Comparison of ENCODE assay signal across 8 mouse cellular contexts in genomic region chr11:119990658-119991337, GRCm38 (mm10). TPM values are rescaled to one million over a fixed set of nuclear protein-coding genes. Genes with fewer than 3 reads are reported as not detected.
DNase-seq lines count a peak whose midpoint lies in the region; ATAC-seq and TF ChIP-seq lines count a peak whose summit lies in the region.

No protein-coding gene starts in this region.

- no peak overlapping the region for H3K4me3 ChIP-seq in kidney, embryonic 15.5 days (replicated peaks)
- no peak overlapping the region for H3K4me3 ChIP-seq in embryonic facial prominence, embryonic 15.5 days (replicated peaks)
- no peak overlapping the region for H3K4me3 ChIP-seq in myocyte

- intact Hi-C loops in left cerebral cortex, postnatal 36 days (cut with DNase I): loop anchor here (1.0 to 10.0 kb wide), 4 partner anchors 48 to 486 kb away; partner anchors contain the start of gene Baiap2

- 44% methylated on average over 10 of the region's 10 CpGs for WGBS in kidney, embryonic 15.5 days
- 36% methylated on average over 10 of the region's 10 CpGs for WGBS in embryonic facial prominence, embryonic 15.5 days

- H3K4me1 ChIP-seq in kidney, embryonic 15.5 days: peaks cover 35% of the 10 kb centered on the region
- peaks cover 42% of the 10 kb centered on the region for H3K4me1 ChIP-seq in embryonic facial prominence, embryonic 15.5 days

- no peaks in the 10 kb centered on the region for H3K27me3 ChIP-seq in kidney, embryonic 15.5 days
- no peaks in the 10 kb centered on the region for H3K27me3 ChIP-seq in embryonic facial prominence, embryonic 15.5 days
- no peaks in the 10 kb centered on the region for H3K27me3 ChIP-seq in myocyte (ENCODE audit: control insufficient read depth, insufficient read depth, insufficient read length)

- H3K9ac ChIP-seq in kidney, embryonic 15.5 days: no peak overlapping the region
- H3K9ac ChIP-seq in embryonic facial prominence, embryonic 15.5 days: no peak overlapping the region

- peaks cover 6% of the 10 kb centered on the region for H3K79me2 ChIP-seq in myocyte (ENCODE audit: control insufficient read depth, insufficient read depth)

- peak overlapping the region; percentile 38 for H3K4me2 ChIP-seq in kidney, embryonic 15.5 days
- H3K4me2 ChIP-seq in embryonic facial prominence, embryonic 15.5 days (replicated peaks): peak overlapping the region; percentile 24; the same call in 1 of the 2 replicates
- H3K4me2 ChIP-seq in myocyte (ENCODE audit: low read depth): peak overlapping the region; percentile 75

- H3K27ac ChIP-seq in kidney, embryonic 15.5 days: 0 out of 2 replicates have a peak overlapping the region, but pooled peaks have one; percentile 57
- peak overlapping the region; percentile 24; the same call in 1 of the 2 replicates for H3K27ac ChIP-seq in embryonic facial prominence, embryonic 15.5 days (replicated peaks)

- TF ChIP-seq POLR2A in myocyte (IDR thresholded peaks at IDR 0.05; ENCODE audit: insufficient read length, low read depth): no peak

- H3K9me3 ChIP-seq in kidney, embryonic 15.5 days (replicated peaks): no peaks in the 10 kb centered on the region
- H3K9me3 ChIP-seq in embryonic facial prominence, embryonic 15.5 days (replicated peaks): no peaks in the 10 kb centered on the region

- H3ac ChIP-seq in myocyte (ENCODE audit: control insufficient read depth, insufficient read length): no peak overlapping the region

- peak; percentile 7; the same call in 1 of the 2 replicates for ATAC-seq in kidney, embryonic 15.5 days (replicated peaks; ENCODE audit: low FRiP score)
- ATAC-seq in embryonic facial prominence, embryonic 15.5 days (ENCODE audit: insufficient number of reproducible peaks, low FRiP score, low TSS enrichment, low read depth): no peak
- no peak for ATAC-seq in cerebellum, adult (ENCODE audit: insufficient number of reproducible peaks, low FRiP score, low TSS enrichment)

- DNase-seq in kidney, postnatal 14 days: no peak
- peak; percentile 63 to 74 for DNase-seq in left cerebral cortex, postnatal 36 days (ENCODE audit: low spot score in 2 of 2)
- no peak for DNase-seq in spleen, postnatal 10 days (ENCODE audit: low spot score in 2 of 2)
- DNase-seq in layer of hippocampus, postnatal 25 days (ENCODE audit: extremely low spot score in 1 of 2, low spot score in 1 of 2): no peak

- peaks cover 34% of the 10 kb centered on the region for H3K36me3 ChIP-seq in kidney, embryonic 15.5 days
- H3K36me3 ChIP-seq in embryonic facial prominence, embryonic 15.5 days: peaks cover 38% of the 10 kb centered on the region
- H3K36me3 ChIP-seq in myocyte (ENCODE audit: control insufficient read depth, insufficient read depth): peaks cover 14% of the 10 kb centered on the region

TF ChIP-seq in myocyte, 11 proteins besides CTCF, POLR2A, EP300 and RAD21:
- no peak for TF ChIP-seq MYOD1 (IDR thresholded peaks at IDR 0.05; ENCODE audit: control insufficient read depth in 1 of 3, insufficient read length in 2 of 3, low read depth in 2 of 3)
- no peak for TF ChIP-seq USF1 (IDR thresholded peaks at IDR 0.05; ENCODE audit: low read depth)
- TF ChIP-seq TCF3 (IDR thresholded peaks at IDR 0.05; ENCODE audit: insufficient read length, low read depth): no peak
- no peak for TF ChIP-seq E2F4 (IDR thresholded peaks at IDR 0.05; ENCODE audit: insufficient read depth)
- no peak for TF ChIP-seq CEBPB (IDR thresholded peaks at IDR 0.05; ENCODE audit: insufficient read depth, poor library complexity, severe bottlenecking)
- TF ChIP-seq REST (IDR thresholded peaks at IDR 0.05; ENCODE audit: insufficient read depth, insufficient read length): no peak
- no peak for TF ChIP-seq TCF12 (IDR thresholded peaks at IDR 0.05; ENCODE audit: insufficient read depth, poor library complexity, severe bottlenecking)
- TF ChIP-seq MYOG (IDR thresholded peaks at IDR 0.05; ENCODE audit: control insufficient read depth in 1 of 3, insufficient read depth in 1 of 3, insufficient read length in 2 of 3, low read depth in 2 of 3): no peak
- no peak for TF ChIP-seq SRF (IDR thresholded peaks at IDR 0.05; ENCODE audit: control insufficient read depth, insufficient read length, low read depth)
- TF ChIP-seq MAX (IDR thresholded peaks at IDR 0.05; ENCODE audit: low read depth): no peak
- no peak for TF ChIP-seq POLR2AphosphoS2 (IDR thresholded peaks at IDR 0.05; ENCODE audit: insufficient read length, low read depth)
TF ChIP-seq in myocyte: peak in this region for 0.

RNA-seq across cellular contexts. Expression of gene Baiap2, which starts 48.2 kb away (rescaled TPM):
- 20.8 and 22.3 TPM in 2 replicates for polyA plus RNA-seq in kidney, embryonic 15.5 days (2015; fragmentation: Nextera tagmentation; extraction: Ambion mirVana)
- 36.8 and 42.0 TPM in 2 replicates for polyA plus RNA-seq in embryonic facial prominence, embryonic 15.5 days (2015; fragmentation: Nextera tagmentation; extraction: Ambion mirVana)
- 100 to 1,000 TPM; 228 to 303 TPM for total RNA-seq in left cerebral cortex, postnatal 36 days (2021)
- polyA plus RNA-seq in myocyte (2012; fragmentation: generic; extraction: Trizol): 23.0 TPM
- total RNA-seq in layer of hippocampus, postnatal 25 days (2021): 100 to 1,000 TPM; 226 to 231 TPM

RNA-seq across cellular contexts. Expression of gene Aatk, which starts 56.2 kb away (rescaled TPM):
- 2.4 and 3.2 TPM in 2 replicates for polyA plus RNA-seq in kidney, embryonic 15.5 days (2015; fragmentation: Nextera tagmentation; extraction: Ambion mirVana)
- polyA plus RNA-seq in embryonic facial prominence, embryonic 15.5 days (2015; fragmentation: Nextera tagmentation; extraction: Ambion mirVana): 7.5 and 7.8 TPM in 2 replicates
- total RNA-seq in left cerebral cortex, postnatal 36 days (2021): 100 to 1,000 TPM; 206 to 217 TPM
- 0.26 TPM for polyA plus RNA-seq in myocyte (2012; fragmentation: generic; extraction: Trizol)
- 100 to 1,000 TPM; 221 to 225 TPM for total RNA-seq in layer of hippocampus, postnatal 25 days (2021)

Comparison
In these comparisons a context has a peak if more than half of its experiments do, and no peak if none do; other contexts are left out.
1. H3K4me2 ChIP-seq: peak in every context shown above with its lines; median percentile 75 in myocyte; 38 in kidney, embryonic 15.5 days; 24 in embryonic facial prominence, embryonic 15.5 days.
2. DNase-seq: peak in left cerebral cortex, postnatal 36 days (2 of 2); none in kidney, postnatal 14 days (single experiment), spleen, postnatal 10 days (0 of 2) and layer of hippocampus, postnatal 25 days (0 of 2).